In the genomic region with DNA sequence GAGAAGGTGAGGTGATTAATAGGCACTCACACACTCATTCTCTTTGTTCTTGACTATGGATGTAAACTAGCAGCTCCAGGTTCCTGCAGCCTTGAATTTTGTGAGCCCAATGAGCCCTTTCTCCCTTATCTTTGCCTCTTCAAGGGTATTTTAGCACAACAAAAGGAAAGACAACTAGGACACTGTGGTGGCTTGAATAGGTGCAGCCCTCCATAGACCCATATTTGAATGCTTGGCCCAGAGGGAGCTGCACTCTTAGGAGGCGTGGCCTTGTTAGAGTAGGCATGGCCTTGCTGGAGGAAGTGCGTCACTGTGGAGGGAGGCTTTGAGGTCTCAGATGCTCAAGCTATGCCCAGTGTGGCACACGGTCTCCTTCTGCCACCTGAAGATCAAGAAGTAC, we compare ENCODE assay signal across 20 mouse cellular contexts.
"Had no signal": no experiment of that assay in that cellular context is flagged by ENCODE, and none has a peak within 500 bp of the region (broad histone marks: within the 10 kb centered on the region; RNA-seq: fewer than 3 reads in every experiment).

No protein-coding gene starts in this region.

- H3K4me1 ChIP-seq: liver, embryonic 15.5 days; lung, embryonic 15.5 days; midbrain, embryonic 12.5 days; neural tube, embryonic 12.5 days had no signal

- H3K27ac ChIP-seq: liver, embryonic 15.5 days; lung, embryonic 15.5 days; macrophage; midbrain, embryonic 12.5 days; neural tube, embryonic 12.5 days had no signal

- H3K9ac ChIP-seq: liver, embryonic 15.5 days; liver, postnatal 0 days; lung, embryonic 15.5 days; midbrain, embryonic 12.5 days; neural tube, embryonic 12.5 days had no signal

- H3K27me3 ChIP-seq: liver, embryonic 15.5 days; lung, embryonic 15.5 days; midbrain, embryonic 12.5 days; neural tube, embryonic 12.5 days had no signal

- H3K36me3 ChIP-seq: liver, embryonic 15.5 days; lung, embryonic 15.5 days; midbrain, embryonic 12.5 days; neural tube, embryonic 12.5 days had no signal

- ATAC-seq: liver, postnatal 0 days; lung, postnatal 0 days; midbrain, embryonic 16.5 days had no signal

- H3K4me3 ChIP-seq: liver, embryonic 15.5 days; lung, embryonic 15.5 days; midbrain, embryonic 12.5 days; neural tube, embryonic 12.5 days had no signal

- DNase-seq: liver, postnatal 0 days; lung, adult 2 months; lung, postnatal 14 days; lung, postnatal 36 days; midbrain, embryonic 14.5 days; retina, postnatal 1 day; right cerebral cortex, adult 18-20 months; right cerebral cortex, postnatal 25 days; right cerebral cortex, postnatal 4 days; spleen, adult 18-20 months; thymus, adult 18-20 months; thymus, postnatal 14 days; thymus, postnatal 36 days had no signal

- H3K4me2 ChIP-seq: liver, embryonic 15.5 days; lung, embryonic 15.5 days; midbrain, embryonic 12.5 days; neural tube, embryonic 12.5 days had no signal

- H3K9me3 ChIP-seq: lung, embryonic 15.5 days; midbrain, embryonic 12.5 days; neural tube, embryonic 12.5 days had no signal
